Mouse (Mus musculus): Measurements from ENCODE around the gene Olfr43. TPM values are rescaled to one million over a fixed set of nuclear protein-coding genes. Genes with fewer than 3 reads are reported as not detected.

The Olfr43 gene
- not detected for polyA plus RNA-seq (2014; fragmentation: Illumina TruSeq; extraction: RNeasy Lipid Tissue Mini Kit (QIAGEN cat#74804); ENCODE audit: low replicate concordance)

GRCm38 (mm10) chr11:74211279-74211678, at the start of gene Olfr43:
Olfr43 (minus strand) TSS chr11:74211379.

GRCm38 (mm10) chr11:74259508-74259907, 48.3 kb upstream of the Olfr43 start, which contains the start of gene Olfr406:
Olfr406 (plus strand) TSS chr11:74259808.

DNA sequence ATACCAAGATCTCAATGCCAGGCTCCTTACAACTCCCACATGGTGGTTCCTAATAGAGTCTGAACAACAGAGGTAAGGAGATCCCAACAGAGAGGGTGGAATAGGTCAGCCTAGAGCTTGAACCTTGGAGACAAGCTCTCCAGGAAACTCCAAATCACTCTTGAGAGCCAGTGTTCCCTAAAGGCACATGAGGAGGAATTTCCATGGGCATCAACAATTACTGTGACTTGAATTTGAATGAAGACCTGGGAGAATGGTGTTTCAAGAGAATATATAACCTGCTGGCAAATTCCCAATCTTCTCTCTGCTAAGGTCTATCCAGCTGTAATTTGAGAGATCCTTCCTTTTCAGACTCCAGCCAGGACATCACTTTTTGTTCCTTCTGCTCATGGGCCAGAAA, 25.2 kb downstream of the Olfr43 start, which contains the start of gene Olfr403:
Gene Olfr403, plus strand, starts transcription at position 301 of the 400 bp plus-strand sequence.

Other genes starting within 250 kb of the Olfr43 start
- gene Olfr398, start 221.0 kb downstream of the Olfr43 start, polyA plus RNA-seq (2014; fragmentation: Illumina TruSeq; extraction: RNeasy Lipid Tissue Mini Kit (QIAGEN cat#74804); ENCODE audit: low replicate concordance) = not detected
- gene Olfr139, start 154.8 kb downstream of the Olfr43 start, polyA plus RNA-seq (2014; fragmentation: Illumina TruSeq; extraction: RNeasy Lipid Tissue Mini Kit (QIAGEN cat#74804); ENCODE audit: low replicate concordance) = not detected
- gene Olfr399, start 154.8 kb downstream of the Olfr43 start, polyA plus RNA-seq (2014; fragmentation: Illumina TruSeq; extraction: RNeasy Lipid Tissue Mini Kit (QIAGEN cat#74804); ENCODE audit: low replicate concordance) = not detected
- not detected for gene Zfp616, start 141.4 kb downstream of the Olfr43 start, polyA plus RNA-seq (2014; fragmentation: Illumina TruSeq; extraction: RNeasy Lipid Tissue Mini Kit (QIAGEN cat#74804); ENCODE audit: low replicate concordance)
- gene Olfr401, start 97.7 kb downstream of the Olfr43 start, polyA plus RNA-seq (2014; fragmentation: Illumina TruSeq; extraction: RNeasy Lipid Tissue Mini Kit (QIAGEN cat#74804); ENCODE audit: low replicate concordance) = not detected
- gene Olfr402, start 57.9 kb downstream of the Olfr43 start, polyA plus RNA-seq (2014; fragmentation: Illumina TruSeq; extraction: RNeasy Lipid Tissue Mini Kit (QIAGEN cat#74804); ENCODE audit: low replicate concordance) = not detected
- not detected for gene Olfr403, start 25.1 kb downstream of the Olfr43 start, polyA plus RNA-seq (2014; fragmentation: Illumina TruSeq; extraction: RNeasy Lipid Tissue Mini Kit (QIAGEN cat#74804); ENCODE audit: low replicate concordance)
- not detected for gene Olfr406, start 48.4 kb upstream of the Olfr43 start, polyA plus RNA-seq (2014; fragmentation: Illumina TruSeq; extraction: RNeasy Lipid Tissue Mini Kit (QIAGEN cat#74804); ENCODE audit: low replicate concordance)
- gene Olfr59, start 72.4 kb upstream of the Olfr43 start, polyA plus RNA-seq (2014; fragmentation: Illumina TruSeq; extraction: RNeasy Lipid Tissue Mini Kit (QIAGEN cat#74804); ENCODE audit: low replicate concordance) = not detected
- gene Olfr410, start 126.7 kb upstream of the Olfr43 start, polyA plus RNA-seq (2014; fragmentation: Illumina TruSeq; extraction: RNeasy Lipid Tissue Mini Kit (QIAGEN cat#74804); ENCODE audit: low replicate concordance) = not detected
- not detected for gene Olfr411, start 141.3 kb upstream of the Olfr43 start, polyA plus RNA-seq (2014; fragmentation: Illumina TruSeq; extraction: RNeasy Lipid Tissue Mini Kit (QIAGEN cat#74804); ENCODE audit: low replicate concordance)
- gene Olfr412, start 150.7 kb upstream of the Olfr43 start, polyA plus RNA-seq (2014; fragmentation: Illumina TruSeq; extraction: RNeasy Lipid Tissue Mini Kit (QIAGEN cat#74804); ENCODE audit: low replicate concordance) = not detected

Data from small intestine, adult 10 weeks (tissue).